Mouse (Mus musculus) olfactory bulb, adult 2 months (tissue): Measurements from ENCODE around the gene Whamm.

Experiments used
- CTCF ChIP-seq: fragments of 200-500 bp; IDR thresholded peaks from 2 replicates; pipeline ENCODE4 v1.5.1; 2012; ENCODE audit warnings: low read depth, mild to moderate bottlenecking, low read length, moderate library complexity; ENCODE audit not compliant: insufficient read depth
- POLR2A ChIP-seq: fragments of 200-500 bp; IDR thresholded peaks from 2 replicates; pipeline ENCODE4 v1.6.1; 2012; ENCODE audit warnings: mild to moderate bottlenecking, low read depth, low read length, moderate library complexity; ENCODE audit not compliant: insufficient read depth

DNA sequence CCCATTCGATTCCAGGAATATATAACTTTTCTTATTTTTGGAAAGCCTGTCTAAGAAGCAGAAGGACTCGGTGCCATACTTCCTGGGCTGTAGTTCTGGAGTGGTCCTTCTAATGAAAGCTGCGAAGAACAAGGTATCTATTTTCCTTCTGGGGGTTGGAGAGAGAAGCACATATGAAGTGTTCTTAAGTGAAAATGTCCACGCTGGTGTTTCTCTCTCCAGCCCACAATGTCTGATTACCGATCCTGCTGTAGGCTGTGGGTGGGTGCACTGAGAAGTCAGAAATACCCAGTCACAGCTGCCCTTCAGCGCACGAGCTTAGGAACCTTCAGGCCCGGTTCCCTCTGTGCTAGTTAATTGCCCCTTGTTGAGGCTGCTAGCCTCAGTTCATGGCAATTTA is 60.2 kb downstream of the Whamm start:
- no peak for TF ChIP-seq POLR2A
- no peak for TF ChIP-seq CTCF
